Mouse (Mus musculus): ENCODE data around the gene Pop4.
A peak's percentile ranks its signal among the peaks of the same experiment; 100 is the strongest.
"Not testable (repeated sequence)": the region's sequence is repeated elsewhere in the genome, so short reads cannot be mapped to it uniquely, and the experiment has no call there.

Pop4 gene

DNA sequence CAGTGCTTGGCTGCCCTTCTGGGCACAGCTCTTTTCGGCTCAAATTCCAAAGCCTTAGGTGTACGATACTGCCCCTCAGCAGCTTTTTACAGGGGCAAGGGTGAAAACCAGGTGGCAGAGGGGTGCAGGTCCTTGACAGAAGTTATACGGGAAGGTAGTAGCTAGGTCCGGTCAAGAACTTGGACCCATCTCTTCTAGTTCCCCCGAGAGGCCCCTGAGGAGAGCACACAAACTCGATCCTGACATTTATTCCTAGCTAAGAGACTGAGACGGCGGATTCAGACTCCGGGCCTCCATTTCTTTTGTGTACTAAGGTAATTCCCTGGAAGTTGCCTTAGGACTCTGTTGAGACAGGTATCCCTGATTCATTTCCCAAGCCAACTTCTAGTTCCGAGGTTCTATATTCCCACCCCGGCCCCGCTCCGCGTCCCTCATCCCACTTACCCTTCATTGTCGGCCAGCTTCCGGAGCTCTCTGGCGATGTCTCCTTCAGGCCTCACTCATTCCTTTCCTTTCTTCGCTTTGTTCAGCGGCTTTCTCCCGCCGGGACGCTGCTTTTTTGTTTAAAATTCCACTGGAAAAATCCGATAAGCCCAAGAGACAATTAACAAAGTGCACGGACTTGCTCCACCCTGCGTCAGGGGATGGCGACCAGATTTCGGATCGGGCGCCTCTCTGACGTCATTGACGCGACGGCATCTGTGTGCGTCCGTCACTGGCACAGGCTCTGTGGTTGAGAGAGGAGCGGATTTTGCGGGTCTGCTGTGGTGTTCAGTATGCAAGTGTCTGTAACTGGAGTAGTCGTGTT is at the start of gene Pop4:
Gene Pop4 (minus strand): TSS at position 721 of the 808 bp plus-strand sequence.
- DNase-seq (ENCODE audit: low spot score in 2 of 2), result peak; percentile 83 to 86

DNA sequence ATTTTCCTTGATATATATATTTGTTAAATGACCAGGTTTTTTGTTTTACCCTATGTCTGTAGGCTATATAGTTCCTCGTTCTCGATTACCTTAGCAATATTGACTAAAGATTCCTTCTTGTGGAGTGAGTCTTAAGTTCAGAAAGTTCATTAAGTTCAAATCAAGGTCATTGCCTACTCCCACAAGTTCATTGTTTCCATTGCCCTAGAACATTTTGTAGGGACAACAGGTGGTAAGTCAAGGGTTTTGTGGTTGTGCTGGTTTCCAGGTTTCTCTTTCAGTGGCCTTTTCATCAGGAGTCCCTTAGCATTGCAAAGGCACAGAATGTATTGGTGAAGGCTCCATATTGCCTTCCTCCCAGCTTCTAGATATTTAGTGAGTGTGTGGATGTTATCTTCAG is 49.4 kb upstream of the Pop4 start:
- DNase-seq (ENCODE audit: low spot score in 2 of 2), result no peak

DNA sequence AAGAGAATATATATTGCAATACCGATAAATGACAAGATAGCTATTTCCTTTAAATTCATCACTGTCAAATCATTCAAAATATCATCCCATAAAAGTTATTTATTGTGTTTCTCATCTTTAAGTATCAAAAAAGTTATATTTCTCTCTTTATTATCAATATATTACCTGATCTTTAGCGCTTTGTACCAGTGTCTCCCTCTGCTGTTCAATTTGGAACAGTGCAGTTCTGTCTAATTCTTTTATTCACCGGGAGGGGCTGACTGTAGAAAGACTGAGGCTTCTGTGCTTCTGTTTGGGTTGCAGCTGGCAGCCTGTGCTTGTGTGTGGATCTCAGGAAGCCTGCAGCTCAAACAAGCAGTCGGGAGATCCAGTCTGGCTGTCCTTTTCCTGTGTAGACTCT is 11.0 kb upstream of the Pop4 start:
- DNase-seq (ENCODE audit: low spot score in 2 of 2), result not testable (repeated sequence)

DNA sequence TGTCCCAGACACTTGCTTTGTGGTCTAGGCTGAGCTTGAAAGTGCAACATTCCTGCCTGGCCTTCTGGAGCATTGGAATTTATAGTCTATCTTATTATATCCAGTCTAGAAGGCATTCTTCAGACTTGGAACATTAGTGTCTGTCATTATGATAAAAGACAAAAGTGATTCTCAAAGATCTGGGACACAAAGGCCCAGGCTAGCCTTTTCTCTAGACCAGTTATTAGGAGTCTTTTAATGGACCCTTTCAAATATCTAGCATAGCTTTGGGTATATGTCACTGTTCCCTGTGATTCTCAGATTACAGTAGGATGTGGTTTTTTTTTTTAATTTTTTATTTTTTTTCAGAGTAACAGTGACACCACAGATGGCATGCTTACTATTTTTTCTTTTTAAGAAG is 1.3 kb upstream of the Pop4 start:
- DNase-seq (ENCODE audit: low spot score in 2 of 2), result no peak

DNA sequence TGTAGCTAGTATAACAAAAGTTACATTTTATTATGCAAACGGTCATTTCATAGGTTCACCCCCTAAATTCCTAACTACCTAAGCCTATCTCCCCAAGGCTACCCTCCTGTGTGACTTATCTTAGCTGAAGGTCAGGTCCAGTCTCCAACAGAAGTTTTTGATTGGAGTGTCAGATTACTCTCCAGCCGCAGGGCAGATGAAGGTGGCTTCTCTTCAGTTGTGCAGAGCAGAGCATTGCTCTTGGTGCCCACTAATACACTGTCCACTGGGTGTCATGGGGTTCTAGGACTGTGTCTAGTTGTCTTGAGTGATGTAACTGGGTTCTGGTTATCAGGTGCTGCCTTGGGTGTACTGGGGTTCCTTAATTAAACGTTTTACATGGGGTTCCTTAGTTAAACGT is 636 bp upstream of the Pop4 start:
- DNase-seq (ENCODE audit: low spot score in 2 of 2), result no peak

DNA sequence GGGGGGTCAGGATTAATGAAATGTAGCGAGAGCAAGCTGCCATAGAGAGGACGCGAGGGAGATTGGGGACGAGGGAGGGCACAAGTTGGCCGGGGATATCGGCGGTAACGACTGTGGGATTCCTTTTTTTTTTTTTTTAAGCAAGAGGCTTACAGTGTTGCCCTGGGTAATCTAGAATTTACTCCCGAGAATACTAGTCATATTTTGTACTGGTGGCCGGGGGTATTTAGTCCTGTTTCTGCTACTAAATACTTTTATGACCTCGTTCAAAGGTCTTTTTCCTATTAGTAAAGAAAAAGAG is 238 bp upstream of the Pop4 start:
- DNase-seq (ENCODE audit: low spot score in 2 of 2), result no peak

DNA sequence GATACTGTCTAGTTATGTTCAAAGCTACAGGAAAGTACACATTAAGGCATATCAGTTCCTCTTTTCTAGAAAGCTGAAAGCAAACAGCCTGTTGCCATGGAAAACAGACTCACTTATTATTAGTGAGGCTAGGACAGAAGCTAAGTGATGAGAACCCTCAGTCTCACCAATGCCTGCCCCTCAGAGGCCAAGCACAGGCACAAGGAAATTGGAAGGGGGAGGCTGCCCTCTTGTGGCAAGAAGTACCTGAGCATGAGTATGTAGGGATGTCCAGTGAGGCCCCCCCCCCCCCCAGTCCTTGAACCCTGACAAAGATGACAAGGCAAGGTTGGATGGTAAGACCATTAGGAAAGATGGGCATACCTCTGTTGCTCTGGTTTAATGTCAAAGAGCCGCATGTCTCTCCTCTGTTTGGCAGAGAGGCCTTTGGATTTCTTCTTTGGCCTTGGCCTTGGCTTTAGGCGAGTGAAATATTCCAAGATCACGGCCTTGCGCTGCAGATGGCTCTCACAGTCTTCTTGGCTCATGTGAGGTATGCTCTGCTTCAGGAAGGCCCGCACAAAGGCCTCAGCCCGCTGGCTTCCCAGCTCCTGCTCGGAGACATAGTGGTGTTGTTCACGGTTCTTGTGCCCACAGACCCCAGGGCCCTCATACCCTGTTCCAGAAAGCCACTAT is 4.1 kb downstream of the Pop4 start:
- peak in 1 of 2 experiments; percentile 25 for DNase-seq (ENCODE audit: low spot score in 2 of 2)

DNA sequence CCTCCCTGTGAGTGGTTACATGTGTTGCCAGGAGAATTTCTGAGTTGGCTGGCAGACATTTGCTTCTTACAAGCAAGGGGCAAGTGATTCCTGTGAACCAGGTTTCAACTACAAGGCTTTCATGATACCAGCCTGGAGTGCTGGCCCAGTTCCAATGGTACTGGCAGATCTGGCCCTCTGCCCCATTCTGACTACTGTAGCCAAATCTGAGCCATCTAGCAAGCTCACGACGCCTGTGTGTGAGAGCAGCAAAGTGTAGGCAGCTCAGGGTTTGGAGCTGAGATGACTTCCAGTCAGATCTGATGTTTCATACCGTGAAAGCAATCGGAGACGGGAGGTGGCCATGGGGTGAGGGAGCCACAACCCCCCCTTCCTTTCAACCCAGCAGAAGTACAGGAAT is 8.8 kb downstream of the Pop4 start:
- DNase-seq (ENCODE audit: low spot score in 2 of 2), result no peak

DNA sequence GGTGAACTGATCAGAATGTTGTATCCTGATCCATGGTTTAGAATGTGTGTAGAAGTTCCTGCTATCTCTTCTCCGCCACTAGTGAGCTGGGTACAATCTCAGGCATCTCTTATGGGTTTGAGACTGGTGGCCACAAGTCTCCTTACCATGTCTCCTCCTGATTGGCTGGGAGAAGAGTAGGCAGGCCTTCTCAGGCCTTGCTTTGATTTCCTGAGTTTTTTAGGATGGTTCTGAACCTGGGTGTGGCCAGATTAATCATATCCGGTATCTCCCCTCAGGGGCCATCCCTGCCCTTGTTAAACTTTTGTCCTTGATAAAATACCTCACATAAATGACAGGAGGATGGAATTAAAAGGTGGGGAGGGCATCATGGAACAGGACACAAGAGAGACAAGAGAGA is 11.6 kb downstream of the Pop4 start:
- DNase-seq (ENCODE audit: low spot score in 2 of 2), result no peak

DNA sequence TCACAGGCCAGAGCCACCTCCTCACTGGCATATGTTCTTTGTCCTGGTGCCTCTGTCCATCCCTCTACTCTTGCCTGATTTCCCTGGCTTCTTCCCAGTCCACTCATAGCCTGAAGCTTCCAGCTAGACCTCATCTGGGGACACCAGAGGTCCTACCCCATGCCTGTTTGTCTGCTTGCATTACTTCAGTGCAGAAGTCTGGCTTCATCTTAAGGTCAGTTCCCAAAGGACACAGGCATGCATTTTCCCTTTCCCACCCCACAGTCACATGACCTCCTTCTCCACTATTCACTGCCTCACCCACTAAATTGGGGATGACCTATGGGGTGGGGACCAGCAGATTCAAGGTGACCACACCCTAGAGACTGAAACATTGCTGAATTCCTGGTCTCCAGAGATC is 17.8 kb downstream of the Pop4 start:
- DNase-seq (ENCODE audit: low spot score in 2 of 2), result no peak

DNA sequence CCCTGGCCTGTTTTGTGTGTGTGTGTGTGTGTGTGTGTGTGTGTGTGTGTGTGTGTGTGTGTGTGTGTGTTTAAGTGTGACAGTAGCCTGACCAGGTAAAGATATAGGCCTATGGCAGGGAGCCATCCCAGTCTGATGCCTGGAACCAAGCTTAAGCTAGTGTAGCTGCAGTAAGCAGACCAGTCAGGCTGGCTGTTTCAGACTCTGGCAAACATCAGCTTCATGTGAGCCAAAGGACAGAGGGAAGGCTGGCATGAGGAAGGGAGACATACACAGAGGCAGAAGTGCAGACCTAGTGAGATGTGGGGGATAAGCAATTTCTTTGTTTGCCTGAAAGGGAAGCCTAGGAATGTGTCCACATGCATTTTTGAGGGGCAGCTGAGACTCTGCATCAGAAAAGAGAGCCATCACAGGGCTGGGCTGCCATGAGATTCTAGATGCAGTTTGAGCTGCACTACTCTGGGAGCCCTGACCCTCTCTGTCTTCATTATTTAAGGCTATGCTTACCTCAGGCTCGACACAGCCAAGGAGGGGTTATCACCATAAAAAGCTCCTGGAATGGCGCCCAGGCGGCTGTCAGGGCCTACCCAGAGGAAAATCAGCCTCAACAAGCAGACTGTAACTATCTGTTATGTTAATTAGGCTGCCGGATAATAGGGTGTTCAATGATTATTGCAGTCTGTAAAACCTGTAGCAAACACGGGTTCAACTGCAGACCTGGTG is 19.6 kb downstream of the Pop4 start:
- DNase-seq (ENCODE audit: low spot score in 2 of 2), result no peak

DNA sequence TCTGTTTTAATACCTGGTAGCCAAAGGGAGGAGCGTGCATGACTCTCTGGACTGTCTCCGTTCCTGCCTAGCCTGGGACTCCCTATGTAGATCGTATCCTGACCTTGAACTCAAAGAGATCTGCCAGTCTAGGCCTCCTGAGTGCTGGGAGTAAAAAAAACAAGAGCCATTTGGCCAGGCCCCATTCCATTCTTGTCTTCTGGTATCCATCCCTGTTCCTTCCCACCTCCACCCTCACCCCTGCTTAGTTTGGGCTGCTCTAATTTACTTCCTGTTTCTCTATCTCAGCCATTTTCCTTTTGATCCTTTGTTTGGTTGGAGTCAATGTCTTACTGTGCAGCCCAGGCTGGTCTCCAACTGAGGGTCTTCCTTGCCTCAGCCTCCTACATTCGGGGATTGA is 28.8 kb downstream of the Pop4 start:
- DNase-seq (ENCODE audit: low spot score in 2 of 2), result no peak

DNA sequence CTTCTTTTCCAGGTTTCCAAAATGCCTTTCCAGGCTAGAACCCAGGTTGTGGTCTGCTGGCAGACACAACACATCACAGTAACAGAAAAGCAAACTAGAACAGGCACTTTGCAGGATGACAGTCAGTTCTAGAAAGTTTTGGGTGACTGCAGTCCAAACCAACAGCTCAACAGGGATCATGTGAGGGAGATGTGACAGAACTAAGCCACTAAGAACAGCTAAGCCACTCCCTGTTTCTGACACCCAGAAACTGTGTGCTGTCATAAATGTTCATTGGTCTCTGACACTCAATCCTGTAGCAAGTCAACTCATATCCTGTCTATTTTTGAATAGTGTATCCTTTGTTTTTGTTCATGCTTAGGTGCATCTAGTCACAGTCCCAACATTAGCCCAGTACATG is 34.1 kb downstream of the Pop4 start:
- no peak for DNase-seq (ENCODE audit: low spot score in 2 of 2)

DNA sequence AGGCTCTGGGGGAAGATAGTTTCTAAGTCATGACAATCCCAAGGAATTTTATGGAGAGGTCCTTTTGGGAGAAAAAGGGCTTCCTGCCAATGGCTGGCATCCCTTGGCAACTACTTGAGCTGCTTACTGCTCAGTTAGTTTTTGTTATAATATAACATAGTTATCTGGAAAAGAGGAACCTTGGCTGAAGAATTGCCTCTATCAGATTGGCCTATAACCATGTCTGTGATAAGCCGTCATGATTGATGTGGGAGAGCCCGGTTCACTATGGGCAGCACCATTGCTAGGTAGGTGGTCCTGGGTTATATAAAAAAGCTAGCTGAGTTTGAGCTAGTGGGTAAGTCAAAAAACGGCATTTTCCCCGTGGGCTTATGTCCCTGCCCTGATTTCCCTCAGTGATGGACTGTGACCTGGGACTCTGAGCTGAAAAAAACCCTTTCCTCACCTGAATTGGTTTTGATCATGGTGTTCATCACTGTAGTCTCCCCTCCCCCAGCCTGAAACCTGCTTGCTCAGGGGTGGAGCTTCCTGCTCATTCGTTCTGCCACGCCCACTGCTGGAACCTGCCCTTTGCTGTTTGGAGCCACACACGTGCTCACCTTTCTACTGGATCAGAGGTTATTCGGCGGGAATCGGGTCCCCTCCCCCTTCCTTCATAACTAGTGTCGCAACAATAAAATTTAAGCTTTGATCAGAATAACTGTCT is 34.7 kb downstream of the Pop4 start:
- no peak for DNase-seq (ENCODE audit: low spot score in 2 of 2)

DNA sequence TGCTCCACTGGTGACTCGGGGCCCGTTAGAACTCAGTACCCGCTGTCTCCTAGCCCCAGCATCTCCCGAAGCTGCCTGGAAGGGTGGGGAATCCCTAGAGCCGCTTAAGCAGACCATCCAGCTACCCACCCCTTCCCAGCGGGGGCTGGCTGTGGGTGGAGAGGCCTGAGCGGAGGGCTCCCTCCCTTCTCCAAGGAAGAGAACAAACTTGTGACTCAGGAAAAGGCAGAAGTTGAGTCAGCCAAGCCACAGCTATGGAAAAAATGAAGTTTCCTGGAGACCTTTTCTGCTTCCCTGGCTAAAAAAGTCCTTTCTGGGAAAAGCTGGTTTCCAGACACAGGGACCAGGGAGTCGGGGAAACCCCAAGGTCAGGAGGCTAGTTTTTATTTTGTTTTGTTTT is 40.9 kb downstream of the Pop4 start:
- DNase-seq (ENCODE audit: low spot score in 2 of 2), result peak in 1 of 2 experiments; percentile 64

DNA sequence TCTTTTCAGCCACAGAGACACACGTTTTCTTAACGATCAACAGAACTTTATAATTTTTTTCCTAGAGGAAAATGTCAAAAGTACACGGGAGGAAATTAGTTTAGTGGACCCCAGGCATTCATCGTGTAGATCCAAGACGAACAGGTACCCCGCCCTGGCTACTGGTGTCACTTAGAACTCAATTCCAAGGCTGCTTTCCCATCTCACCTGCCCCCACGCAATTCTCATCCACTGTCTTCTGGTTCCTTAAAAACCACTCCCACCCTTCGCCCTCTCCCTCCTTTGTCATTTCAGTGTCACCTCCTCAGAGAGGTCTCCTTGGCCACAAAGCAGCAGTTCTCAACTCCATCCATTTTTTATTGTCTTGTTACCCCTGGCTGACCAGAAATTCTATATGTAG is 42.9 kb downstream of the Pop4 start:
- no peak for DNase-seq (ENCODE audit: low spot score in 2 of 2)

DNA sequence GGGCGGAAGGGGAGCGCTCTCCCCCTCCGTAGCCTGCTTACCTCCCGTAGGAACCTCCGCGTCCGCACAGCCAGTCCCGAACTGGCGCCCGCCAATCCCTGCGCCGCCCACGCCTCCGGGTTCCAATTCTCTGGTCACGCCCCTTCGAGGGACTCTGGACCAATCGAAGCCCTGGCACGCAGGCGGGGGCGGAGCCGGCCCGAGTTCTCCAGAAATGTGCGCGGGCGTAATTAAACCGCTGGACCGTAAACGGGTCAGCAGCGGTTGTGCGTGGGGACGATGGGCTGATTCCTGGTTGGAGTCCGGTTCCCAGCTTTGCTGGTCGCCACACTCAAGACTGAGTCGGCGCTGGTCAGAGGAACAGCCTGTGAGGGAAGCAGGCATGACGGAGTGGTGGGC is 43.3 kb downstream of the Pop4 start, which contains the start of gene Plekhf1:
Gene Plekhf1 (minus strand): TSS at position 117 of the 399 bp plus-strand sequence.
- DNase-seq (ENCODE audit: low spot score in 2 of 2), result peak; percentile 93 to 94

DNA sequence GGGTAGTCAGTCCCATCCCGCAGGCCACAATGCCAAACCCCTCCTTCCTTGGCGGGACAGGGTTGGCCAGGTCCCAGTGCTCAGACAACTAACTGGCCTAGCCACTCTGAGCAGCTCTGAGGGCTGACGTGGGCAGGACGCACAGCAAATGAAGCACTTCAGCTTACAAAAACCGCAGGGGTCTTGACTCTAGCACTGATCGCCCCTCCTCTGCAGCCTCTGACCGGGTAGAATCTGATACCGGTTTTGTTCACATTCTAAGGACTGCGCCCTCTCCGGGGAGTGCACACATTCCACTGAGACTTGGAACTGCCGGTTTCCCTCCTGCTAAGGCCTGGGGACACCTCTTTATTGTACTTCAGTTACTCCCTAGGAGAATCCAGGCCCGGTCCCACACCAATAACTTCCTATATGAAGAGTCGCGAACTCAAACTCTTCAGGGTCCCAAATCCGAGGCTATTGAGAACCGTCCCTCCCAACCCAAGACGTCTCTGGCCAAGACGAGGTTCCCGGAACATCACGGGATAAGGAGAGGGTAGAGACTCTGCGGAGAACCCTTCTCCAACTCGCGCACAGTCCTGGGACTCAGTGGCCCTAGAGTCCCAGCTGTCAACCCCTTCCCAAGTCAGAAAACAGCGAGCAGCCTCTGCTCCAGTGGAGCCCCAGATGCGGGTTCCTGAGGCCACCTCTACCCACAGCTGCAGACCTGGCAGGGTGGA is 43.9 kb downstream of the Pop4 start:
- peak; percentile 63 to 86 for DNase-seq (ENCODE audit: low spot score in 2 of 2)

DNA sequence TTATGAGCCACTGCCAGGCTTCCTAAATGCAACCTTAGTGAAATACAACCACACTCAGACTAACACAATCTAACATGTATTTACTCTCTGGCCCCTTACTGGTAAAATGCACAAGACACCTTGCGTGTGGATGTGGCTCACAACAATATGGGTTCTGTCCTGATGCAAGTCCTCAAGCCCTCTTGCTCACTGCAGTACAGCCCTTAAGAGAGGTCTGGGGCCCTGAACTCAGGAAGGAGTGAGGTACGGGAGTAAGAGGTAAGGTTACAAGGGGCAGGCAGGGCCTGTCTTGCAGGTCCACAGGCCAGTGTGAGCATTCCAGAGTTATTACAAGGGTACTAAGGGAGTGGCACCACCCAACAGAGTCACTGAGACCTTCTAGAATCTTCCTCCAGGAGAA is 45.0 kb downstream of the Pop4 start:
- peak in 1 of 2 experiments; percentile 48 for DNase-seq (ENCODE audit: low spot score in 2 of 2)

DNA sequence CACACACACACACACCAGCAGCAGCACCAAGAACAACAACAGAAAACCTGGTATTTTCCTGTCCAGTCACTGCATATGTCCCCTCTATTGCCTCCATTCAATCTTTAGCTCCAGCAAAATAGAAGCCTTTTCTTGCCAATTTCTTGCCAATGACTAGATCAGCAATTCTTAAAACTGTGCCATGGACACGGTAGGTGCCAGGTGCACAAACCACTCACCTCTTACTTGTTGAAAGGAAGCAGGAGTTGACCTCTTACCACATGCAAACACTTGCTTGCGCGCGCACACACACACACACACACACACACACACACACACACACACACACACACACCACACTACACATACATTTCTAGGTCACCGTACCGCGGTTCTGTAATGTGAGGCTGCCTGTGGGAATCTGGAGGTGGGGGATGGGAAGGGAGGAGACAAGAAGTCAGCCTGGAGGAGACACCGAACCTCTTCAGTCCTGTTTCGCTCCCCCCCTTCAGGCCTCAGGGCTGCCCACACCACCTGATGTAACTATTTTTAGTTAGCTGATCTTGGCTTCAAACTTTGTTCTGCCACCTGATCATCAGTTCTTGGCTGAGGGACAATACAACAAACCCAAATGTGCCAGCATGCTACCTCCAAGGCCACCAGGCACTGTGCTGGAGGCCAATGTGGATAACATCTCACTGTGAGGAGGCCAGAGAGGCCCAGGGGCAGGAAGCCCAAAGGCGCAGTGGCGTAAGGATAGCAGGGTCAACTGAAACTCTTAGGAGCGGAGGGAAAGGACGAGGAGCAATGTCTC is 46.5 kb downstream of the Pop4 start:
- DNase-seq (ENCODE audit: low spot score in 2 of 2), result no peak

DNA sequence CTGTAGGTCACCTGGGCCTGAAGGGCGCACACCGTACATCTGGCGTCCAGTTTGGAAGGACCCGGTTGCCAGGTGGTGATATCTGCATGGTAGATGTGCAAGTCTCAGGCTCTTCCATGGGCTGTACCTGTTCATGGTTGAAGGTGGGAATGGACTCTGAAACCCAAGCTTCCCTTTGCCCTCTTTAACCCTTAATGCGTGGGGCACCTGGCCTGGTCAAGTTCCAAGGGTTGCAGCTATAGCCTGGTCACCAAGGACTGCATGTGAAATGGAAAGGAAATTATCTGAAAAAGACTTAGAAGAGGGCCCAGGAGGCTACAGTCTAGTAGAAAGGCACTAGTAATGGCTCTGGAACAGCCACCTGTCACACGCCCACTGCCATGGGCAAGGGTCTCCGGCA is 50.4 kb downstream of the Pop4 start:
- no peak for DNase-seq (ENCODE audit: low spot score in 2 of 2)
